Mouse (Mus musculus) forebrain, embryonic 10.5 days (tissue): Measurements from ENCODE around the gene Npnt. TPM values are rescaled to one million over a fixed set of nuclear protein-coding genes. Genes with fewer than 3 reads are reported as not detected.

Experiments
- DNase-seq: peaks from one replicate; pipeline ENCODE4 v3.0.0-alpha.2; 2017; ENCODE audit warnings: low spot score; ENCODE audit errors: extremely low spot score
- H3K27ac ChIP-seq: fragments of 300-500 bp; sonication (generic); 2 replicates; pipeline ENCODE4 v1.5.1; 2016; ENCODE audit warnings: mild to moderate bottlenecking
- H3K27me3 ChIP-seq: fragments of 300-500 bp; sonication (generic); 2 replicates; pipeline ENCODE4 v1.6.1; 2016; ENCODE audit warnings: mild to moderate bottlenecking; ENCODE audit not compliant: poor library complexity, severe bottlenecking
- H3K36me3 ChIP-seq: fragments of 300-500 bp; sonication (generic); replicated peaks from 2 replicates; pipeline ENCODE4 v1.6.1; 2016; ENCODE audit warnings: mild to moderate bottlenecking, moderate library complexity
- H3K4me1 ChIP-seq: fragments of 300-500 bp; sonication (generic); 2 replicates; pipeline ENCODE4 v1.6.1; 2016
- H3K4me3 ChIP-seq: fragments of 300-500 bp; sonication (generic); 2 replicates; pipeline ENCODE4 v1.5.1; 2016; ENCODE audit warnings: mild to moderate bottlenecking, moderate library complexity
- H3K9me3 ChIP-seq: fragments of 300-500 bp; sonication (generic); 2 replicates; pipeline ENCODE4 v1.6.1; 2016; ENCODE audit warnings: mild to moderate bottlenecking, moderate library complexity
- WGBS: fragments of 180-500 bp; shearing (Covaris S2); methylation state at CpG from one replicate; pipeline ENCODE4 v1.1.7; 2016; 5-methylcytosine and 5-hydroxymethylcytosine counted together
- polyA plus RNA-seq: library from polyadenylated mRNA; unstranded; fragments of >200 nt; fragmentation: Nextera tagmentation; extraction: Ambion mirVana; gene quantifications from 2 replicates; pipeline ENCODE4 v1.2.1, GENCODE M21; 2016

Npnt gene
- polyA plus RNA-seq, 1 experiment from 2014 or later: 8.8 TPM

DNA sequence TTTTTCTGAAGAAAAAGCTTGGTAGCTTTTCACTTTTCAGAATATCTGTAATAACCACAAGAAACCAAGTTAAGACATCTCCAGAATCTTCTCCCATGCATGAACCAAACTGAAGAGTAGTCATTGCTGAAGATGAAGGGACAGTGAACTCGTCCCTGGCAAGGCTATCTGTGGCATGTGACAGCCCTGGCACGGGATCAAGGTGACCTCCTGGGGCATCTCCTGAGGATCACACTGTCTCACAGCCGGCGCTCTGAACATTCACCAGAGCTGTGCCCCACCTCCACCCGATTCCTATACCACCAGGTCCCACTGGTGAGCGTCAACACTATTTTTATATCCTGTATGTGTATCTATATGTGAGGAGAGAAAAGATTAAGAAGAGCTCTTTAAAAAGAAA is 47.9 kb downstream of the Npnt start:
- H3K4me1 ChIP-seq: 0 out of 2 replicates have a peak, but pooled peaks cover 2% of the 10 kb centered on the region
- no peaks in the 10 kb centered on the region for H3K9me3 ChIP-seq
- DNase-seq: no peak
- H3K27me3 ChIP-seq: no peaks in the 10 kb centered on the region
- WGBS: 82% methylated on average over 6 of the region's 6 CpGs
- H3K36me3 ChIP-seq: no peaks in the 10 kb centered on the region; the same call in 1 of the 2 replicates
- H3K4me3 ChIP-seq: no peak overlapping the region
- H3K27ac ChIP-seq: no peak overlapping the region

- Histone ChIP-seq H3K4me3 (no peak overlapping the region), H3K27me3 (no peaks in the 10 kb centered on the region), H3K36me3 (no peaks in the 10 kb centered on the region), H3K9me3 (no peaks in the 10 kb centered on the region), H3K27ac (no peak overlapping the region), H3K4me1 (no peaks in the 10 kb centered on the region)
- 94% methylated on average over 4 of the region's 4 CpGs for WGBS
- no peak for DNase-seq
Measured at GRCm38 (mm10) chr3:132897891-132898290, 52.2 kb downstream of the Npnt start.

- DNase-seq: no peak
- Histone ChIP-seq H3K9me3 (no peaks in the 10 kb centered on the region), H3K27me3 (no peaks in the 10 kb centered on the region), H3K4me3 (no peak overlapping the region), H3K27ac (no peak overlapping the region), H3K36me3 (no peaks in the 10 kb centered on the region), H3K4me1 (no peaks in the 10 kb centered on the region)
- 90% methylated on average over 5 of the region's 5 CpGs for WGBS
Measured at GRCm38 (mm10) chr3:132897390-132897789, 52.7 kb downstream of the Npnt start.

DNA sequence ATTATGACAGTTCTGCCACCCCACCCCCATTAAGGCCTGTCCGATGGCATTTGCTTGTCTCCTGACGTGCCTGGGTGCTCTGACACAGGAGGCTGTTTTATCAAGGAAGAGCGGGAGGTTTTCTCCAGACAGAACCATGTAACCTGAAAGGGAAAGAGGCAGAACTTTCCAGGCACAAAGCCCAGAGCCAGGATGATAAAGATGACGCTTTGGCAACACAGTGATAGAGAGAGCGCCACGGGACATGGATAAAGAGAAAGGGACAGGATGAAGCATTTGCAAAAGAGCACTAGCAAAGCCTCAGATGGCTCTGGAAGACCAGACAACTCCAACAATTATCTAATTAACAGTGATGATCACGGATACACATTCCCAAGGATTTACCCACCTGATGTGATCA is 56.0 kb downstream of the Npnt start:
- Histone ChIP-seq H3K4me1 (no peaks in the 10 kb centered on the region), H3K9me3 (no peaks in the 10 kb centered on the region), H3K4me3 (no peak overlapping the region), H3K36me3 (no peaks in the 10 kb centered on the region), H3K27me3 (no peaks in the 10 kb centered on the region), H3K27ac (no peak overlapping the region)
- 94% methylated on average over 7 of the region's 7 CpGs for WGBS
- no peak for DNase-seq

DNA sequence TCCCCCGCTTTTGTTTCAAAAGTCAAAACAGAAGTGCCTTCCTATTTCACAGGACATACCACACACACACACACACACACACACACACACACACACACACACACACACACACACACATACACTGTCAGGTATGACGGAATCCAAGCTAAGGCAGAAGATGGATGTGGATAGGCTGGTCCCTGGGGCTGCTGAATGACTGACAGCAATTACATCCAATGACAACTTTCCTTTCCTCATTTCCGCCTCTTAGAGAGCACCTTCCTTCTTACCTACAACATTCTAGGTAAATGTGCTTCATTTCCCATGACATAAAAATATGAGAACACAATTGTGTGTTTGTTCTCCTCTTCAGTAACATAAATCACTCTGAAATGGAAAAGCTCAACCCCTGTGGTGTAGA is 56.4 kb downstream of the Npnt start:
- H3K4me3 ChIP-seq: no peak overlapping the region
- no peaks in the 10 kb centered on the region for H3K9me3 ChIP-seq
- WGBS: 98% methylated on average over 3 of the region's 3 CpGs
- no peaks in the 10 kb centered on the region for H3K36me3 ChIP-seq
- no peaks in the 10 kb centered on the region for H3K27me3 ChIP-seq
- H3K27ac ChIP-seq: no peak overlapping the region
- DNase-seq: no peak
- no peaks in the 10 kb centered on the region for H3K4me1 ChIP-seq

- 92% methylated on average over 7 of the region's 7 CpGs for WGBS
Measured at GRCm38 (mm10) chr3:132893044-132893443, 57.0 kb downstream of the Npnt start.

DNA sequence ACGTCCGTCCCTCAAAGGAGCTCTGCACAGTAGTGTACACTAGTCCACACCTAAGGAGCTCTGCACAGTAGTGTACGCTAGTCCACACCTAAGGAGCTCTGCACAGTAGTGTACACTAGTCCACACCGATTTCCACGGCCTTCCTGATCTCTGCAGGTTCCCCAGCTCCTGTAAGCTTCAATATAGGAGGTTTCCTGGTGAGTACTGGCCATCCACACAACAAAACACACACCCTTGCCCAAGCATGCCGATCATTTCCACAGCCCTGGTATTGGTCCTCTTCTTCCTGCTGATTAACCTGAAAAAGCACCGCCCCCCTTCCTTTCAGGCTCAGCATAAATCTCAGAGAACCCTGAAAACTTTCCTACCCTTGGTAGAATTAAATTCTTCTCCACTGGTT is 57.6 kb downstream of the Npnt start:
- WGBS: 91% methylated on average over 7 of the region's 7 CpGs
- Histone ChIP-seq H3K9me3 (no peaks in the 10 kb centered on the region), H3K4me3 (no peak overlapping the region), H3K27me3 (no peaks in the 10 kb centered on the region), H3K36me3 (no peaks in the 10 kb centered on the region), H3K27ac (no peak overlapping the region), H3K4me1 (no peaks in the 10 kb centered on the region)
- DNase-seq: no peak

More at GRCm38 (mm10) chr3:132893044-132893443, 57.0 kb downstream of the Npnt start:
- H3K4me3 ChIP-seq: no peak overlapping the region
- no peaks in the 10 kb centered on the region for H3K36me3 ChIP-seq
- H3K27ac ChIP-seq: no peak overlapping the region
- H3K9me3 ChIP-seq: no peaks in the 10 kb centered on the region
- DNase-seq: no peak
- no peaks in the 10 kb centered on the region for H3K27me3 ChIP-seq
- no peaks in the 10 kb centered on the region for H3K4me1 ChIP-seq

DNA sequence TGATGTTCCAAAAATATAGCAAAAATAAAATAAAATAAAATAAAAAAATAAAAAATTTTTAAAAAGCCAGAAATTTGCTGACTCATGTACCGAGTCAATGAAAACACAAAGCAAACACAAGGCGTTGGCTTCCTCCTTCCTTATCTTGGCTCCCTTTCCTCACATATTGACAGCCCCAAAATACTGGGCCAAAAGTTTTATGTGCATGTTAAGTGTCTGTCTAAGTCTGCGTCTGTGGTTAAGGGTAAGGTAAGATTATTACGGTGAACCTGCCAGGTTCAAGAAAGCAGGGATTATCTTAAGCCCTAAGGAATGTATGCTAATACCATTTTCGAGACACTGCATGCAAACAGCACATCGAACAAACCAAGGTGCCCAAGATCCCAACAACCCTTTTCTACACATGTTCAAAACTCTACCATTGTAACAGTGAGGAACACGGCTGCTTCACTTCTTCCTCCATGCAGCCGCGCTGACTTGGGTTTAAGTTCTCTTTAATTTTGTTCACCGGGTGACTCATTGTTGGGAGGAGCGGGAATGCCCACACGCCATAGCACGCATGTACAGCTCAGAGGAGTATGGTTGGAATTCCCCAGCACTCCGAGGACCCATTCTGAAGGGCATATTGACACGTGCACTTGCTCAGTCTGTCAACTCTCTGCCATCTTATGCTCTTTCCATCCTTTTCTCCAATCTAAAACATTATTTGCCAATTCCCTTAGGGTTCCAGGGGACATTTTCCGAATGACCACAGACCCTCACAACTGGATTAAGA is 62.8 kb downstream of the Npnt start:
- Histone ChIP-seq H3K4me3 (no peak overlapping the region), H3K36me3 (no peaks in the 10 kb centered on the region), H3K27me3 (no peaks in the 10 kb centered on the region), H3K27ac (no peak overlapping the region), H3K4me1 (no peaks in the 10 kb centered on the region), H3K9me3 (no peaks in the 10 kb centered on the region)
- WGBS: 94% methylated on average over 16 of the region's 16 CpGs
- DNase-seq: no peak

GRCm38 (mm10) chr3:132886419-132887050 is 63.6 kb downstream of the Npnt start:
- no peak for DNase-seq
- Histone ChIP-seq H3K4me1 (no peaks in the 10 kb centered on the region), H3K4me3 (no peak overlapping the region), H3K9me3 (no peaks in the 10 kb centered on the region), H3K27me3 (no peaks in the 10 kb centered on the region), H3K27ac (no peak overlapping the region), H3K36me3 (no peaks in the 10 kb centered on the region)
- WGBS: 95% methylated on average over 6 of the region's 6 CpGs

DNA sequence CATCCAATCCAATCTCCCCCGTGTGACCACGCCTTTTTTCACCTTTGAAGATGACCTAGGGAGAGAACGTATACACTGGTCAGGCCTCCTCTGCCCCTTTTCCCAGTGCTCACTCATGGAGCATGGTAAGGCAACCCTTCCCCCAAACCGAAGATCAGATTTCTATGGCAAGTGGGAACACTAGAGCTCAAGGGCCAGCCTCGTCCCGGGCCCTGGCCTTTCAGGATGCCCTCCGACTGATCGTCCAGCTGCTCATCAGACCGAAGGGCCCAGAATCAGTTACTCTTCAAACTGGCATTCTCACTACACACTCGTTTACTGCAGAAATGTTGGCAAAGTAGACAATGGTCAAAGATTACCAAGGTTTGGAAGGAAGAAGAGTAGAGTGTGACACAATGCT is 65.6 kb downstream of the Npnt start:
- 85% methylated on average over 10 of the region's 10 CpGs for WGBS
- no peak overlapping the region for H3K4me3 ChIP-seq
- no peak for DNase-seq

GRCm38 (mm10) chr3:132883256-132883655 is 66.8 kb downstream of the Npnt start:
- no peaks in the 10 kb centered on the region for H3K9me3 ChIP-seq
- DNase-seq: no peak
- no peaks in the 10 kb centered on the region for H3K36me3 ChIP-seq
- H3K4me1 ChIP-seq: peaks cover 7% of the 10 kb centered on the region
- no peak overlapping the region for H3K27ac ChIP-seq
- 91% methylated on average over 9 of the region's 9 CpGs for WGBS
- H3K4me3 ChIP-seq: no peak overlapping the region
- H3K27me3 ChIP-seq: no peaks in the 10 kb centered on the region

More for the DNA sequence above, 65.6 kb downstream of the Npnt start:
- Histone ChIP-seq H3K9me3 (no peaks in the 10 kb centered on the region), H3K27me3 (no peaks in the 10 kb centered on the region), H3K36me3 (no peaks in the 10 kb centered on the region), H3K27ac (no peak overlapping the region), H3K4me1 (peaks cover 7% of the 10 kb centered on the region)

DNA sequence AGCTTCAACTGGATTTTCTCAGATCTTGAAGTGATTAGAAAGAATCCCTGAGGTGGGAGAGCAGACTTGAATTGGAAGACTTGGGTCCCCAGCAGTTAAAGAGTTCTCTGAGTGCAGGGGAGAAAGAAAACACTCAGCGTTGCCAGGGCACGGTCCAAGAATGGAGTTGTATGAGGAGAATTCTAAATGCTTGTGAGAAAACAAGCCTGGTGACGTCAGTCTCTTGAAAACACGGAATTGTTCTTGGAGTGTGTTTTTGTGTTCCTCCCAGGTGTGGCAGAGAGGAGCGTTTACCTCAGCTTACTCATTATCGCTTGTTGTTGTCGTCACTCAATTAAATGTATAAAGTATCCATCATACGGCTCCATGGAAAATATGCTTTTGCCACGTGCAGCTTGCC is 69.3 kb downstream of the Npnt start:
- Histone ChIP-seq H3K9me3 (no peaks in the 10 kb centered on the region), H3K4me1 (peaks cover 22% of the 10 kb centered on the region), H3K27me3 (no peaks in the 10 kb centered on the region), H3K27ac (no peak overlapping the region), H3K36me3 (no peaks in the 10 kb centered on the region), H3K4me3 (no peak overlapping the region)
- WGBS: 86% methylated on average over 9 of the region's 9 CpGs
- no peak for DNase-seq

- WGBS: 84% methylated on average over 3 of the region's 3 CpGs
- no peaks in the 10 kb centered on the region for H3K9me3 ChIP-seq
- no peak for DNase-seq
- no peak overlapping the region for H3K4me3 ChIP-seq
- H3K36me3 ChIP-seq: no peaks in the 10 kb centered on the region
- H3K27ac ChIP-seq: no peak overlapping the region
- peaks cover 27% of the 10 kb centered on the region for H3K4me1 ChIP-seq
- no peaks in the 10 kb centered on the region for H3K27me3 ChIP-seq
Measured at GRCm38 (mm10) chr3:132880361-132880760, 69.7 kb downstream of the Npnt start.
